Mouse (Mus musculus) CH12.LX (cell line): ENCODE data around the gene Ccdc130. TPM values are rescaled to one million over a fixed set of nuclear protein-coding genes. Genes with fewer than 3 reads are reported as not detected.

Experiments used
- DNase-seq: peaks from one replicate; pipeline ENCODE4 v3.0.0-alpha.2; 2013; ENCODE audit errors: extremely low read depth
- H3K27ac ChIP-seq: 2 replicates; pipeline ENCODE4 v1.5.1; 2012; ENCODE audit warnings: low read depth, mild to moderate bottlenecking, control low read depth, moderate library complexity; ENCODE audit not compliant: insufficient read depth
- H3K27me3 ChIP-seq: replicated peaks from 2 replicates; pipeline ENCODE3; 2012; ENCODE audit warnings: inconsistent platforms
- H3K36me3 ChIP-seq, 2 experiments: replicated peaks in 1 of 2; 2 replicates each; pipeline versions ENCODE3 to v1.6.1; 2012; ENCODE audit warnings: inconsistent platforms in 1 of 2, low read length in 1 of 2, mild to moderate bottlenecking in 1 of 2, mixed read lengths in 1 of 2, moderate library complexity in 1 of 2; ENCODE audit not compliant: control insufficient read depth in 1 of 2, insufficient read depth in 1 of 2
- H3K4me1 ChIP-seq, 2 experiments: 2 replicates each; pipeline ENCODE4 v1.6.1; 2012; ENCODE audit warnings: inconsistent platforms in 1 of 2, moderate library complexity in 1 of 2; ENCODE audit not compliant: insufficient read depth in 2 of 2, control insufficient read depth in 1 of 2
- H3K4me2 ChIP-seq: 2 replicates; pipeline ENCODE4 v1.6.1; 2012; ENCODE audit warnings: low read depth, mild to moderate bottlenecking, control low read depth; ENCODE audit not compliant: poor library complexity, insufficient read depth, severe bottlenecking
- H3K4me3 ChIP-seq, 3 experiments: fragments of 150-350 bp in 1 of 3; sonication (generic) in 1 of 3; replicated peaks in 1 of 3; 2 replicates each; pipeline versions ENCODE3 to v1.5.1; 2011 to 2012; ENCODE audit warnings: low read depth in 2 of 3, low read length in 2 of 3, mild to moderate bottlenecking in 2 of 3, moderate library complexity in 2 of 3, control low read depth in 1 of 3, improper control_type of control experiment in 1 of 3, inconsistent platforms in 1 of 3, mixed read lengths in 1 of 3; ENCODE audit not compliant: poor library complexity in 1 of 3
- H3K79me2 ChIP-seq: replicated peaks from 2 replicates; pipeline ENCODE4 v1.6.1; 2012; ENCODE audit warnings: mild to moderate bottlenecking, moderate library complexity; ENCODE audit not compliant: control insufficient read depth, poor library complexity, insufficient read depth, severe bottlenecking; ENCODE audit errors: extremely low read depth
- H3K9ac ChIP-seq: 2 replicates; pipeline ENCODE4 v1.6.1; 2012; ENCODE audit warnings: low read depth, mild to moderate bottlenecking, control low read depth, moderate library complexity; ENCODE audit not compliant: insufficient read depth
- H3K9me3 ChIP-seq: replicated peaks from 2 replicates; pipeline ENCODE3; 2012; ENCODE audit warnings: low read length, inconsistent platforms, mixed read lengths
- BHLHE40 ChIP-seq: IDR thresholded peaks from 2 replicates; pipeline ENCODE4 v1.6.1; 2011; ENCODE audit warnings: mild to moderate bottlenecking, low read depth, low read length, improper control_type of control experiment
- CTCF ChIP-seq, 2 experiments: IDR thresholded peaks in 1 of 2; conservative IDR thresholded peaks in 1 of 2; 2 replicates each; pipeline ENCODE4 v1.5.1; 2011 to 2012; ENCODE audit warnings: low read depth in 2 of 2, low read length in 2 of 2, improper control_type of control experiment in 1 of 2, inconsistent platforms in 1 of 2, mild to moderate bottlenecking in 1 of 2, moderate library complexity in 1 of 2
- ELF1 ChIP-seq: IDR thresholded peaks from 2 replicates; pipeline ENCODE4 v1.6.1; 2014; ENCODE audit warnings: low read depth, mild to moderate bottlenecking, inconsistent platforms, low read length, improper control_type of control experiment
- EP300 ChIP-seq: IDR thresholded peaks from 2 replicates; pipeline ENCODE4 v1.6.1; 2011; ENCODE audit warnings: low read length, improper control_type of control experiment
- GABPA ChIP-seq: IDR thresholded peaks from 2 replicates; pipeline ENCODE4 v1.6.1; 2012; ENCODE audit warnings: low read depth, low read length, improper control_type of control experiment, inconsistent platforms; ENCODE audit not compliant: insufficient replicate concordance
- HCFC1 ChIP-seq: IDR thresholded peaks from 2 replicates; pipeline ENCODE4 v1.6.1; 2012; ENCODE audit warnings: low read depth, mild to moderate bottlenecking, inconsistent platforms, low read length, improper control_type of control experiment
- JUN ChIP-seq: IDR thresholded peaks from 2 replicates; pipeline ENCODE4 v1.6.1; 2011; ENCODE audit warnings: low read depth, mild to moderate bottlenecking, low read length, improper control_type of control experiment, moderate library complexity; ENCODE audit not compliant: insufficient read depth
- JUND ChIP-seq: conservative IDR thresholded peaks from 2 replicates; pipeline ENCODE4 v1.6.1; 2011; ENCODE audit warnings: low read depth, low read length, improper control_type of control experiment
- KAT2A ChIP-seq: IDR thresholded peaks from 2 replicates; pipeline ENCODE4 v1.6.1; 2012; ENCODE audit warnings: low read length, improper control_type of control experiment, inconsistent platforms; ENCODE audit not compliant: insufficient replicate concordance
- MXI1 ChIP-seq: IDR thresholded peaks from 2 replicates; pipeline ENCODE4 v1.6.1; 2011; ENCODE audit warnings: mild to moderate bottlenecking, low read depth, low read length, improper control_type of control experiment
- UBTF ChIP-seq: IDR thresholded peaks from 2 replicates; pipeline ENCODE4 v1.6.1; 2012; ENCODE audit warnings: low read depth, mild to moderate bottlenecking, inconsistent platforms, low read length, improper control_type of control experiment, moderate library complexity
- USF1 ChIP-seq: IDR thresholded peaks from 2 replicates; pipeline ENCODE4 v1.6.1; 2014; ENCODE audit warnings: low read depth, mild to moderate bottlenecking, inconsistent platforms, low read length, improper control_type of control experiment
- USF2 ChIP-seq: conservative IDR thresholded peaks from 2 replicates; pipeline ENCODE4 v1.6.1; 2011; ENCODE audit warnings: low read depth, low read length, improper control_type of control experiment
- ZKSCAN1 ChIP-seq: IDR thresholded peaks from 2 replicates; pipeline ENCODE4 v1.6.1; 2012; ENCODE audit warnings: low read depth, inconsistent platforms, low read length, improper control_type of control experiment, borderline replicate concordance
- ZMIZ1 ChIP-seq: IDR thresholded peaks from 2 replicates; pipeline ENCODE4 v1.6.1; 2012; ENCODE audit warnings: low read depth, mild to moderate bottlenecking, inconsistent platforms, low read length, improper control_type of control experiment
- dilution Hi-C: fragments of 300-500 bp; cut with MboI; formaldehyde crosslinking; loops from 2 replicates; pipeline ENCODE4 v1.14.3; 2020; ENCODE audit warnings: low sequenced_read_pairs; ENCODE audit not compliant: extremely low pct_unique_long_range_greater_than_20kb, extremely low pct_ligation_motif_present
- in situ Hi-C: fragments of 300-500 bp; cut with MboI; formaldehyde crosslinking; loops from 3 replicates; pipeline ENCODE4 v1.14.3; 2019; ENCODE audit warnings: low sequenced_read_pairs, low pct_ligation_motif_present, low pct_unique_long_range_greater_than_20kb, mixed read lengths
- polyA plus RNA-seq: library from polyadenylated mRNA; unstranded; fragments of >175 nt; gene quantifications from 2 replicates; pipeline ENCODE4 v1.2.1, GENCODE M21; 2012; ENCODE audit warnings: low read depth; ENCODE audit not compliant: insufficient read length
- total RNA-seq, 2 experiments: library from RNA; depleted of rRNA; stranded (reverse); fragments of 300-350 nt in 1 of 2; fragments of >200 nt in 1 of 2; gene quantifications; 2 replicates each; pipeline ENCODE4 v1.2.3; 2012 to 2014

The Ccdc130 gene
- total and polyA plus RNA-seq, 3 experiments, result 5.7 to 13.0 (median 7.8) TPM

- no peak for TF ChIP-seq CTCF (conservative IDR thresholded peaks at IDR 0.05 in 1 of 2, IDR thresholded peaks at IDR 0.05 in 1 of 2; ENCODE audit: low read depth in 2 of 2, low read length in 2 of 2)
- peak; percentile 96 for TF ChIP-seq MXI1
- TF ChIP-seq HCFC1, result peak; percentile 51
- TF ChIP-seq ZMIZ1, result peak; percentile 80
- TF ChIP-seq GABPA, result no peak
- no peak for TF ChIP-seq ZKSCAN1
- no peak for TF ChIP-seq USF1
- peak; percentile 29; the same call in 1 of the 2 replicates for TF ChIP-seq BHLHE40
- 0 out of 2 replicates have a peak, but pooled peaks have one; percentile 55 for TF ChIP-seq KAT2A
- TF ChIP-seq, all 38 proteins: peak for 19
These were observed 13.2 kb downstream of the Ccdc130 start, which contains the start of gene Mri1 (continued) for GRCm38 (mm10) chr8:84256822-84257610.

- H3K27ac ChIP-seq, result peak overlapping the region; percentile 77
- TF ChIP-seq JUN, result peak; percentile 68
- peak; percentile 58; the same call in 1 of the 2 replicates for TF ChIP-seq ELF1
- no peak for TF ChIP-seq BHLHE40
- TF ChIP-seq USF1, result no peak
- TF ChIP-seq JUND, result peak; percentile 77
- TF ChIP-seq UBTF, result 0 out of 2 replicates have a peak, but pooled peaks have one; percentile 36
- TF ChIP-seq EP300, result no peak
- TF ChIP-seq, all 38 proteins: peak for 4
- H3K27me3 ChIP-seq, result no peaks in the 10 kb centered on the region
- H3K4me3 ChIP-seq, result peak overlapping the region; percentile 85 to 95 (median 91)
- H3K9me3 ChIP-seq, result no peaks in the 10 kb centered on the region
- peaks cover 61 to 79% of the 10 kb centered on the region in 2 experiments for H3K36me3 ChIP-seq
- H3K9ac ChIP-seq, result peak overlapping the region; percentile 74
- in situ Hi-C loops, result no loop called here
- peak overlapping the region; percentile 46 for H3K4me2 ChIP-seq
- DNase-seq, result peak; percentile 75
- peaks cover 7 to 14% of the 10 kb centered on the region in 2 experiments for H3K4me1 ChIP-seq
- dilution Hi-C loops, result no loop called here
- peaks cover 7% of the 10 kb centered on the region; the same call in 1 of the 2 replicates for H3K79me2 ChIP-seq
These were observed 13.7 kb downstream of the Ccdc130 start for GRCm38 (mm10) chr8:84256458-84256821.

GRCm38 (mm10) chr8:84255858-84256257 lies 14.3 kb downstream of the Ccdc130 start:
- Histone ChIP-seq H3K4me2 (peak overlapping the region; percentile 46; the same call in 1 of the 2 replicates), H3K9me3 (no peaks in the 10 kb centered on the region), H3K36me3 (peaks cover 60 to 79% of the 10 kb centered on the region in 2 experiments)
- peak; percentile 34 for DNase-seq
- in situ Hi-C loops (no loop called here), dilution Hi-C loops (no loop called here)
- TF ChIP-seq CTCF (conservative IDR thresholded peaks at IDR 0.05 in 1 of 2, IDR thresholded peaks at IDR 0.05 in 1 of 2; ENCODE audit: low read depth in 2 of 2, low read length in 2 of 2) (peak in 1 of 2 experiments; percentile 29; a peak in 1 of 4 replicates), USF2 (no peak)
- TF ChIP-seq, all 38 proteins: peak for 1
- Histone ChIP-seq H3K4me1 (peaks cover 7 to 14% of the 10 kb centered on the region in 2 experiments), H3K4me3 (peak overlapping the region; percentile 85 to 95 (median 91)), H3K9ac (no peak overlapping the region; the same call in 1 of the 2 replicates), H3K79me2 (peaks cover 7% of the 10 kb centered on the region; the same call in 1 of the 2 replicates), H3K27ac (no peak overlapping the region), H3K27me3 (no peaks in the 10 kb centered on the region)
